ENCODE assay signal across 8 mouse cellular contexts in the genomic region with DNA sequence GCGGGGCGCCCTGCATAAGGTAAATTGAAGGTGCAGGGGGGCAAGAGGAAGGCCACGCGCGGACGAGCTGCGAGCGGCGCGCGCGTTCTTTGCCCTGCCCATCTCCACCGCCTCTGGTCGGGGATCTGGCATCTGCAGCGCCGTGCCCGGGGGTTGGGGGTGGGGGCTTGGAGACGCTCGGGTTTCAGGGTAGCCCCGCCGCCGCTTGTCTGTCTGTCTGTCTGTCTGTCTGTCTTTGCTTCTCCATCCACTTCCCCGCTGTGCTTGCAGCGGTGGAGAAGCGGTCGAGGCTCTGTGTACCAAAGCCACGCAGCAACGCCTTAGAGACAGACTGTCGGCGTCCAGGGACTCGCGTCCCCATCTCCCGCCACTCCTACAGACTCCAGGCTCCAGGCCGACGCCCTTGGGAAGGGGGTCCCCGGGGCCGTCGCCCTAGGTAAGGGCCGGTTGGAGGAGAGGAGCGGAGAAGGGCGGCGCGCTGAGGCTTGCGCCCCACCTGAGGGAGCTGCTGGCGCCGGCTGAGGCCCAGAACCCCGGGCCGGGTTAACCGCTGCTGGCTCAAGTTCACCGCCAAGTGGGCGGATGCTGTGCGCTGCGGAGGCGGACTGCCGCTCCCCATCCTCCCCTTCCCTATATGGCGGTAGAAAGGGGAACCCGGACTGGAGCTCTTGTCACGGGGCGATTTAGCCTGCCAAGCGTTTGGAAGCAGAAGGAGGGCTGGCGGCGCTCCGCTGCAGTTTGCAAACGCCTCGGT. TPM values are rescaled to one million over a fixed set of nuclear protein-coding genes. Genes with fewer than 3 reads are reported as not detected.
DNase-seq lines count a peak whose midpoint lies in the region; ATAC-seq lines count a peak whose summit lies in the region.

No protein-coding gene starts in this region.

- H3K4me2 ChIP-seq in hindbrain, embryonic 13.5 days, result peak overlapping the region; percentile 64

- DNase-seq in NIH3T3 (ENCODE audit: low read depth), result peak; percentile 92
- DNase-seq in cerebellum, postnatal 14 days, result peak; percentile 86 to 88
- DNase-seq in frontal cortex, postnatal 14 days (ENCODE audit: low spot score in 2 of 2), result peak; percentile 73 to 79
- peak; percentile 66 to 69 for DNase-seq in layer of hippocampus, postnatal 25 days (ENCODE audit: extremely low spot score in 1 of 2, low spot score in 1 of 2)
- peak; percentile 83 for DNase-seq in lung, postnatal 14 days
- peak; percentile 85 for DNase-seq in ovary, postnatal 36 days (ENCODE audit: low spot score)
- peak; percentile 80 for DNase-seq in thymus, postnatal 14 days

- peaks cover 21% of the 10 kb centered on the region for H3K4me1 ChIP-seq in hindbrain, embryonic 13.5 days (replicated peaks)

- ATAC-seq in hindbrain, embryonic 13.5 days (ENCODE audit: low FRiP score), result peak; percentile 89

- no peaks in the 10 kb centered on the region for H3K36me3 ChIP-seq in hindbrain, embryonic 13.5 days

- H3K27ac ChIP-seq in hindbrain, embryonic 13.5 days, result peak overlapping the region; percentile 97

- WGBS in hindbrain, embryonic 13.5 days, result under 1% methylated on average over 65 of the region's 65 CpGs

- peak overlapping the region; percentile 89 for H3K9ac ChIP-seq in hindbrain, embryonic 13.5 days

- peak overlapping the region; percentile 87 for H3K4me3 ChIP-seq in hindbrain, embryonic 13.5 days

- H3K9me3 ChIP-seq in hindbrain, embryonic 13.5 days, result no peaks in the 10 kb centered on the region

- H3K27me3 ChIP-seq in hindbrain, embryonic 13.5 days, result no peaks in the 10 kb centered on the region

RNA-seq across cellular contexts. Expression of a gene that starts 0.8 kb away (rescaled TPM):
- 256 and 258 TPM in 2 replicates for polyA plus RNA-seq in hindbrain, embryonic 13.5 days (2015; fragmentation: Nextera tagmentation; extraction: Ambion mirVana)
- total RNA-seq in layer of hippocampus, postnatal 25 days (2021), result 100 to 1,000 TPM; 339 to 348 TPM

RNA-seq across cellular contexts. Expression of a gene that starts 31.5 kb away (rescaled TPM):
- 40.0 and 41.5 TPM in 2 replicates for polyA plus RNA-seq in hindbrain, embryonic 13.5 days (2015; fragmentation: Nextera tagmentation; extraction: Ambion mirVana)
- 10 to 100 TPM; 41.1 to 45.1 TPM for total RNA-seq in layer of hippocampus, postnatal 25 days (2021)

RNA-seq across cellular contexts. Expression of a gene that starts 47.6 kb away (rescaled TPM):
- polyA plus RNA-seq in hindbrain, embryonic 13.5 days (2015; fragmentation: Nextera tagmentation; extraction: Ambion mirVana), result 8.2 and 8.3 TPM in 2 replicates
- total RNA-seq in layer of hippocampus, postnatal 25 days (2021), result 1 to 10 TPM; 6.7 to 8.9 TPM

Comparison
In these comparisons a context has a peak if more than half of its experiments do, and no peak if none do; other contexts are left out.
1. Peak in every context shown above with its lines: DNase-seq, ATAC-seq, H3K4me3 ChIP-seq and H3K27ac ChIP-seq.